Mouse (Mus musculus) c-Kit-negative CD71-positive TER-119-positive erythroid progenitor cells, embryonic 14.5 days (primary cell): ENCODE measurements around the gene Lpcat2b.
A peak's percentile ranks its signal among the peaks of the same experiment; 100 is the strongest.
"Not testable (repeated sequence)": the region's sequence is repeated elsewhere in the genome, so short reads cannot be mapped to it uniquely, and the experiment has no call there.

Experiments
- DNase-seq: peaks from one replicate; pipeline ENCODE4 v3.0.0-alpha.2; 2013; ENCODE audit warnings: low read depth, low spot score

The Lpcat2b gene

DNA sequence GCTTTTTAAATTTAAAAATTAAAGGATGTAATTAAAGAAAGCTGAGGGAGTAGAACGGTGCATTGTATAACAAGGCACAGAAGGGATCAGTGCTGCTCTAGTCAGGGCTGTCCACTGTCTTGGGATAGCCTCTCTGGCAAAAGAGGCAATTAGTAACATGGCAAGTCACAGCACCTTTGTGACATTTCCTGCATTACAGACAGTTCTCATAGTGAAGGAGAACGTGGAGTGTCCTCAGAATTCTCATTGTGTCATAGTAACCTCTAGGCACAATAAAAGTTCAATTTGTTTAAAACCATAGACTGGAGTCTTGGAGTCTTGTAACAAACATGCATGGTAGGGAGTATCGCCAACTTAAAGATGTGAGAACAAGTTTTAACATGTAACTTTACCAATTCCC, at the start of gene Lpcat2b:
Gene Lpcat2b, plus strand, starts transcription at position 301 of the 400 bp plus-strand sequence.
- DNase-seq = no peak

GRCm38 (mm10) chr5:107386448-107386847, 44.9 kb upstream of the Lpcat2b start:
- DNase-seq = not testable (repeated sequence)

- no peak for DNase-seq
These were observed 43.6 kb upstream of the Lpcat2b start for GRCm38 (mm10) chr5:107387788-107388187.

DNA sequence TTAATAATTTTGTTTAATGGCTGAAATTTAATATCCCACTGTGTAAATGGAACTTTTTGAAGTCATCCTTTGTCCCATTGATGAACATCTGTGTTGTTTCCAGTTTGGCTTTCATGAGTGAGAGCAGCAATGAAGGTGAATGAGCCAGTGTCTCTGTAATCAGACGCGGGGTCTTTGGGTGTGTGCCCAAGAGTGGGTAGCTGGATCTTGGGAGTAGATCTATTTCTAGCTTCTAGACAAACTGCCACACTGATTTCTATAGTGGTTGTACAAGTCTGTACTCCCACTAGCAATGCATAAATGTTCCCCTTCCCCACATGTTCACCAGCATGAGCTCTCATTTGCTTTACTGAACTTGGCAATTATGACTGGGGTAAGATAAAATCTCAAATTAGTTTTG, 42.0 kb upstream of the Lpcat2b start:
- no peak for DNase-seq

DNA sequence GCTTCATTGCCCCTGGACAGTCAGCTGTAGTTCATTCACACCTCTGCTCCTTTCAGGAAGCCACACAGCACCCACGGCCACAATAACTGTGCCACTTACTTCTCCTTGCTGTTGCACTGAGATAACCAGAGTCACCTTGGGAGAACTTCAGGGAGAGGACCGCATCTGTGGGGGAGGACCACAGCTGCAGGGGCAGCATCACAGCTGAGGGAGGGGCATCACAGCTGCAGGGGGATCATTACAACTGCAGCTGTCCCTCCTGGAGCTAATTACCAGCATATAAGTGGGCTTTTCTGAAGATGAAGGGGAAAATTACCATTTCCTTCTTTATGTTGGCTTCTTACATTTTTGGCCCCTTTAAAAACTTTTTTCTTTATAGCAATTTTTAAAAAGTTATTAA, 36.9 kb upstream of the Lpcat2b start:
- DNase-seq = no peak

- DNase-seq = no peak
These were observed 28.9 kb upstream of the Lpcat2b start, which contains the start of gene Ephx4 for GRCm38 (mm10) chr5:107402436-107402835. Gene Ephx4 (plus strand): TSS chr5:107402736.

DNA sequence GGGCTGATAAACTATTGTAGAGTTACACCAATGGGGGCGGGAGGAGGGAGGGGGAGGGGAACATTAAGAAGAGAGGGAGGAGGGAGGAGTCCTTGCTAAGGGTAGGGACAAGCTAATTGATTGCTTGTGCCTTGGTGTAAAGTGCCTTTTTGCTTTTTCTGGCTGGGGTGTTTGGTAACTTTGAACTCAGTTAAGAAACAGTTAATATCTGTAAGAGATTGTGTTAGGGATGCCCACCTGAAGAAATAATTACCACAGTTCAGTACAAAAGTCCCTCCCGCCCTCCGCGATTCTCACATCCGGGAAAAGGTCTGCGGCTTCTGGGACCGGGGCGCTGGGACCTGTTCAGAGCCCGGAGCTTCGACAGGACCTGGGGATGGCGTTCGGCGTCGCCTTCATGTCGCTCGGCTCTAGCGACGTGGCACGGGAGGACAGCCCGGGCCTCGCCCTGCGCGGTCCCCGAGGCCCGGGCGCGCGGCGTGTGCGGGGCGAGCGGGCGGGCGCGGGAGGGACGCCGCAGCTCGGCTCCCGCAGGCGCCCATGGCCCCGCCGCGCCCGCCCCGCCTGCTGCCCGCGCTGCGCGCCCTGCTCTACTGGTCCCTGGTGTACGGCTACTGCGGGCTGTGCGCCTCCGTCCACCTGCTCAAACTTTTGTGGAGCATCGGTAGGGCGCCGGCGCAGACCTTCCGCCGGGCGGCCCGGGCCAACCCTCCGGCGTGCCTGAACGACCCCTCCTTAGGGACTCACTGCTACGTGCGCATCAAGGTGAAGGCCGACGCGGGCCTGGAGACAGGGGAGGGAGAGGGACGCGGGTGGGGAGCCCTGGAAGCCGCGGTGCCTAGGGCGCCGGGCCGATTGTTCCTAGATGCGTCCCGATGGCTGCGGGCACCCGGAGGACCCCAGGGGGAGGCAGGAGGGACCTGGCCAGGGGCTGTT, 28.1 kb upstream of the Lpcat2b start:
- DNase-seq = no peak

DNA sequence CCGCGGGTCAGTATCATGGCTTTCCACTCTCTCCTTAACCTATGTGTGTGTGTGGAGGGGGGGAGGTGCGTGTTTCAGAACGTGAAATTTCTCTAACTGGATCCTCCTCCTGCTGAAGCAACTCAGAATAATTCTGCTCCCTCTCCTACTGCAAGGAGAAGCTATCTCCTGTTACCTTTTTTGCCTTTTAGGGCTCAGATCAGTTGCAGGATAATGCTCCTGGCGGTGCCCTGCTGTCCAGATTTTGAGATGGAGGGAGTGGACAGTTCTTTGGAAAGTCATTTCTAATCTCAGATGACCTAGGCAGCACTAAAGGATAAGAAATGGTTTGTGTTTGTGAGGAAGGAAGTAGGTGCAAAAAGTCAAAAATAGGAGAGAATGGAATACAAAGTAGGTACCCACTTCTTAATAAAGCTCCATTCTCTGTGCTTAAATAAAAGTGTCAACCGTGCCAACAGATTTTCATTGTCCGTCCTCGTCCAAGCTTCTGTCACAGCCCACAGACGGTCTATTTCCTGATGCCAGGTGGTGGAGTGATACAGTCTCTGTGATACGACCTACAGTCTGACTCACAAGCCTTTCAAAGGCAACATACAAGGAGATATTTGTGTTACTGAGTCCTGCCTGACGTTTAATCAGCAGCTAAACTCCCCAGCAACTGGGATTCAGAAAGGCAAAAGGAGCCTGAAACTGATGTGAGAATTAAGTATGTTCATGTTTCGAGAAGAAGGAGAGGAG, 27.2 kb upstream of the Lpcat2b start:
- DNase-seq = no peak

GRCm38 (mm10) chr5:107405361-107405760, 26.0 kb upstream of the Lpcat2b start:
- no peak for DNase-seq

GRCm38 (mm10) chr5:107410305-107410704, 21.0 kb upstream of the Lpcat2b start:
- no peak for DNase-seq

GRCm38 (mm10) chr5:107411326-107411725, 20.0 kb upstream of the Lpcat2b start:
- no peak for DNase-seq

DNA sequence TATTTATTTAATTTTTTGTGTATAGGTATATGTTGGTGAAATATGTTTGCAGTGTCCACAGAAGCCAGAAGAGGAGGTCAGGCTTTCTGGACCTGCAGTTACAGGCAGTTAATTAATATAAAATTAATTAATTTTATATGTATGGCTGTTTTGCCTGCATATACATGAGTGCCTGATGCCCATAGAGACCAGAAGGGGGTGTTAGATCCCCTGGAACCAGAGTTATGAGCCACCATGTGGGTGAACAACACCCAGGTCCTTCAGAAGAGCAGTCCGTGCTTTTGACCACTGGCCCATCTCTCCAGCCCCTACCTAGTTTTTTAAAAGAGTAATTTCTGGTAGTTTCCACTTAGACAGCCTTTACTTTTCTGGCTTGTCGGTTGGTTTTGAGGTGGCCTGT, 19.1 kb upstream of the Lpcat2b start:
- no peak for DNase-seq

- no peak for DNase-seq
These were observed 16.3 kb upstream of the Lpcat2b start for GRCm38 (mm10) chr5:107415098-107415497.

- DNase-seq = no peak
These were observed 9.7 kb upstream of the Lpcat2b start for GRCm38 (mm10) chr5:107421676-107422075.

DNA sequence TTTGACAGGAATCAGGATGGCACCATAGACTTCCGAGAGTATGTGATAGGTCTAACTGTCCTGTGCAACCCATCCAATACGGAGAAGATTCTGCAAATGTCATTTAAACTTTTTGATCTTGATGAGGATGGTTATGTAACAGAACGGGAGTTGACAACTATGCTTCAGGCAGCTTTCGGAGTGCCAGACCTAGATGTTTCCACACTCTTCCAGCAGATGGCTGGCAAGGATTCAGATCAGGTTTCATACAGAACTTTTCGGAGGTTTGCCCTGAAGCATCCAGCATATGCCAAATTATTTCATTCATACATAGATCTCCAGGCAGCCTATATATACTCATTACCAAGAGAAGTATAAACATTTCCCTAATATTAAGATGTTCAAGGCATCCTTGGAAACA, 2.7 kb downstream of the Lpcat2b start:
- no peak for DNase-seq

- no peak for DNase-seq
These were observed 4.8 kb downstream of the Lpcat2b start for GRCm38 (mm10) chr5:107436185-107436584.

DNA sequence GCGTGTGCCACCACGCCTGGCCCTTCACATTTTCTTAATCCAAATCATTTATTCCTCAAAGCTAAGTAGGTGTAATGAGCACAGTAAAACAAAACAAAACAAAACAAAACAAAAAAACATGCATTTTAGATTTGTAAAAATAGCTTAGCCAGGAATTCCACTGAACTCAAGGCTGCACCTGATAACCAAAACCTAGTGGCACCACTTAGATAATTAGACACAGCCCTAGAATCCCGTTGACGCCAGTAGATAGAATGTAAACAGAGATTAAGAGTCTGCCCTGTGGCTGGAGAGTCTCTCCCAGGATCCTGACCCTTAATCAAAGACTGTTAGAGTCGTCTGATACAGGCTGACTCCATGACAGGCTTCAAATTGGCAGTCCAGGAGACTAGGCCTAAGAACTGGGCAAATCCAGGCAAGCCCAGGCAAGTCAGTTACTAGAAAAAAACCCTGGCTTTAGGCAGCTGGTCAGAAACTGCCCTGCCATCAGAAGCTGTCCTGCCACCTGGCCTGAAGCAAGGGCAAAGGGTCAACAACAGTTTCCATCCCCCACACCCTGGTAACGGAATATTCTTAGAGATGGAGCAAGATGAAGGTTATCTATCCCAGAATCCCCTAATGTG, 5.3 kb downstream of the Lpcat2b start:
- peak; percentile 21 for DNase-seq

DNA sequence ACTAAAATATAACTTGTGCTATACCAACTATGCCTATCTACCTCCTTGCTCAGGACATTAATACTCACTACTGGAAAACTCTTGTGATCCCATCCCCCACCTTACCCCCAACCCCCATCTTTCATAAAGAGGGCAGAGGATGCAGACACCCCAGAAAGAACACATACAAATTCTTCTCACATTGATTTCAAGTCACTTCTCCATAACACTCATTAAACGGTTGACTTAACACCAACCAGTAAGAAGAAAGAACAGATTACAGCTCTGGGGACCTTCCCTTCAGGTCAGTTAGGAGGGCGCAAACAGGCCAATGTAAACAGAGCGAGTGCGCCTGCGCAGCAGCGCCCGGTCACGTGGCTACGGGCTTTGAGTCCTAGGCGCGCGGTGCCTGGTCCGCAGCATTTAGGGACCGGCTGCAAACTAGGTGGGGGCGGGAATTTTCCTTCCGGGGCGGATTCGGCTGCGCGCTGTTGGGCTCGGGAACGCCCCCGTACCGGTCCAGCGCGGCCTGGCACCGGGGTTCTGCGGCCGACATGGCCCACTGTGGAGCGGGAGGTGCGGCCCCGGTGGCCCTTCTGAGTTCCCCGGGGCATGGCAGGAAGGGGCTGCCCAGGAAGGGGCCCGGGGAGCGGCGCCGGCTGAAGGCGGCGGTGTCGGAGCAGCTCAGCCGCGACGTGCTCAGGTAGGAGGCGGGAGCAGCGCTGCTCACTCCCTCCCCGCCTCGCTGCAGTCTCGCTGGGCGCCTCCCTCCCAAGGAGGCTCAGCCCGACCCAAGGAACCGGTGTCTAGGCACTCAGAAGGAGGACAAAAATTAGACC, 6.3 kb downstream of the Lpcat2b start, which contains the start of gene Btbd8:
Gene Btbd8, plus strand, starts transcription at position 534 of the 818 bp plus-strand sequence.
- peak; percentile 95 for DNase-seq

GRCm38 (mm10) chr5:107438353-107438752, 7.0 kb downstream of the Lpcat2b start:
- no peak for DNase-seq

GRCm38 (mm10) chr5:107441881-107442280, 10.5 kb downstream of the Lpcat2b start:
- no peak for DNase-seq

- DNase-seq = no peak
These were observed 12.9 kb downstream of the Lpcat2b start for GRCm38 (mm10) chr5:107444251-107444650.
